Mouse (Mus musculus): ENCODE measurements at regions not wholly inside any gene's neighbourhood (a gene's known extent, or its start where the extent isn't known, plus 50 kb on each side); places are given as distances from the start of the nearest gene placed in this dataset.

GRCm38 (mm10) chr3:154424589-154424988, 94.1 kb upstream of the Lhx8 start:
- H3K27me3 ChIP-seq (ENCODE audit: control insufficient read depth, insufficient read depth, low read length) = no peaks in the 10 kb centered on the region
- no peak for ATAC-seq (ENCODE audit: low FRiP score, low read depth)
- TF ChIP-seq POLR2A (IDR thresholded peaks at IDR 0.05; ENCODE audit: borderline replicate concordance, extremely low read depth, insufficient read depth, insufficient read length) = no peak

GRCm38 (mm10) chr3:154421461-154421950, 91.0 kb upstream of the Lhx8 start:
- no peak for ATAC-seq (ENCODE audit: low FRiP score, low read depth)
- no peaks in the 10 kb centered on the region for H3K36me3 ChIP-seq (ENCODE audit: control insufficient read depth, insufficient read depth, low read length)

More at GRCm38 (mm10) chr3:154424589-154424988, 94.1 kb upstream of the Lhx8 start:
- no peaks in the 10 kb centered on the region for H3K4me1 ChIP-seq (ENCODE audit: control insufficient read depth, insufficient read depth, low read length)
- H3K36me3 ChIP-seq (ENCODE audit: control insufficient read depth, insufficient read depth, low read length) = no peaks in the 10 kb centered on the region
- no peak overlapping the region for H3K4me3 ChIP-seq (replicated peaks; ENCODE audit: low read length)
- no peak for DNase-seq (ENCODE audit: low spot score)
- no peak overlapping the region for H3K4me2 ChIP-seq (replicated peaks; ENCODE audit: low read depth, low read length, severe bottlenecking)
- no peaks in the 10 kb centered on the region for H3K9me3 ChIP-seq (ENCODE audit: control insufficient read depth, low read length)
- no peak overlapping the region for H3K27ac ChIP-seq (replicated peaks; ENCODE audit: low read depth, low read length)
- no peak overlapping the region for H3K9ac ChIP-seq (ENCODE audit: low read depth, low read length, severe bottlenecking)
- WGBS = 71% methylated on average over 5 of the region's 5 CpGs

DNA sequence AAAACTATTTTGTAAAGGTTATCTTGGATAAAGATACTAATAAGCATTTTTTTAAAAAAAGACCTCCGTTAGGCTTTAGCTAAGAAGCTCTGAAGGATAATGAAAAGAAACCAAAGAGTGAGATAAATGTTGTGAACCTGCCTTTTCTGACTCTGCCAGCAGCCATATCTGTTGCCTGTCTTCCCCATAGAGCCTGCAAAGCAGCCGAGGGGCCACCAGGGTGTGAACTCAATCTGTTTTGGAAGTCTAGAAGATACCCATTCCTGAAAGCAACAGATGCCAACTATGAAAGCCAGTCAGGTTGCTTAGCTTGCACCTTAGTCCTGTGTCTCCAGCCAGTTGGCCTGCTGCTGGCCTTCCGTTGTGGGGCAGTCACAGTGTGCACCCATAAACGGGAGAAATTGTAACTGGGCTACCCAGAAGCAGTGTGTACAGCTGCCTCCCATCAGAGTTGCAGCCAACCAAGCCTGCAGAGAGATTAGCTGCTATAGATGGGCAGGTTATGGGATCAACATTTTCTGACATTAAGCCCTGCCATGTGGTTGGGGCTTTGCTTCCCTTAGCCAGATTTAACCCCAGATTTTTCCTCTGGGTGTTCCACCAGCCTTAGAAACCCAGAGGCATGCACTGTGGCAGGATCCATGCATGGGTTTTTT, 87.8 kb upstream of the Lhx8 start:
- Histone ChIP-seq H3K4me1 (ENCODE audit: control insufficient read depth, insufficient read depth, low read length) (no peaks in the 10 kb centered on the region), H3K4me3 (replicated peaks; ENCODE audit: low read length) (no peak overlapping the region), H3K9ac (ENCODE audit: low read depth, low read length, severe bottlenecking) (no peak overlapping the region), H3K27ac (replicated peaks; ENCODE audit: low read depth, low read length) (no peak overlapping the region), H3K27me3 (ENCODE audit: control insufficient read depth, insufficient read depth, low read length) (no peaks in the 10 kb centered on the region), H3K9me3 (ENCODE audit: control insufficient read depth, low read length) (no peaks in the 10 kb centered on the region), H3K4me2 (replicated peaks; ENCODE audit: low read depth, low read length, severe bottlenecking) (no peak overlapping the region), H3K36me3 (ENCODE audit: control insufficient read depth, insufficient read depth, low read length) (no peaks in the 10 kb centered on the region)
- no peak for ATAC-seq (ENCODE audit: low FRiP score, low read depth)
- no peak for TF ChIP-seq POLR2A (IDR thresholded peaks at IDR 0.05; ENCODE audit: borderline replicate concordance, extremely low read depth, insufficient read depth, insufficient read length)
- 63% methylated on average over 4 of the region's 4 CpGs for WGBS
- DNase-seq (ENCODE audit: low spot score) = no peak

More at GRCm38 (mm10) chr3:154421461-154421950, 91.0 kb upstream of the Lhx8 start:
- no peak overlapping the region for H3K27ac ChIP-seq (replicated peaks; ENCODE audit: low read depth, low read length)
- no peak overlapping the region for H3K9ac ChIP-seq (ENCODE audit: low read depth, low read length, severe bottlenecking)
- TF ChIP-seq POLR2A (IDR thresholded peaks at IDR 0.05; ENCODE audit: borderline replicate concordance, extremely low read depth, insufficient read depth, insufficient read length) = no peak
- H3K27me3 ChIP-seq (ENCODE audit: control insufficient read depth, insufficient read depth, low read length) = no peaks in the 10 kb centered on the region
- H3K4me3 ChIP-seq (replicated peaks; ENCODE audit: low read length) = no peak overlapping the region
- no peak for DNase-seq (ENCODE audit: low spot score)
- no peak overlapping the region for H3K4me2 ChIP-seq (replicated peaks; ENCODE audit: low read depth, low read length, severe bottlenecking)
- H3K9me3 ChIP-seq (ENCODE audit: control insufficient read depth, low read length) = no peaks in the 10 kb centered on the region
- no peaks in the 10 kb centered on the region for H3K4me1 ChIP-seq (ENCODE audit: control insufficient read depth, insufficient read depth, low read length)
- 51% methylated on average over 7 of the region's 7 CpGs for WGBS

- Histone ChIP-seq H3K9me3 (ENCODE audit: control insufficient read depth, low read length) (no peaks in the 10 kb centered on the region), H3K9ac (ENCODE audit: low read depth, low read length, severe bottlenecking) (no peak overlapping the region), H3K4me1 (ENCODE audit: control insufficient read depth, insufficient read depth, low read length) (no peaks in the 10 kb centered on the region), H3K27ac (replicated peaks; ENCODE audit: low read depth, low read length) (no peak overlapping the region), H3K4me3 (replicated peaks; ENCODE audit: low read length) (no peak overlapping the region), H3K4me2 (replicated peaks; ENCODE audit: low read depth, low read length, severe bottlenecking) (no peak overlapping the region), H3K27me3 (ENCODE audit: control insufficient read depth, insufficient read depth, low read length) (no peaks in the 10 kb centered on the region), H3K36me3 (ENCODE audit: control insufficient read depth, insufficient read depth, low read length) (no peaks in the 10 kb centered on the region)
- DNase-seq (ENCODE audit: low spot score) (no peak), ATAC-seq (ENCODE audit: low FRiP score, low read depth) (no peak)
- 72% methylated on average over 3 of the region's 3 CpGs for WGBS
- TF ChIP-seq POLR2A (IDR thresholded peaks at IDR 0.05; ENCODE audit: borderline replicate concordance, extremely low read depth, insufficient read depth, insufficient read length) = no peak
These were observed 83.9 kb upstream of the Lhx8 start for GRCm38 (mm10) chr3:154414358-154414757.

GRCm38 (mm10) chr3:154410292-154410691, 79.8 kb upstream of the Lhx8 start:
- H3K27ac ChIP-seq (replicated peaks; ENCODE audit: low read depth, low read length) = no peak overlapping the region
- 93% methylated on average over 2 of the region's 2 CpGs for WGBS
- peaks cover 5% of the 10 kb centered on the region; the same call in 1 of the 2 replicates for H3K9me3 ChIP-seq (ENCODE audit: control insufficient read depth, low read length)
- DNase-seq (ENCODE audit: low spot score) (no peak), ATAC-seq (ENCODE audit: low FRiP score, low read depth) (no peak)
- no peaks in the 10 kb centered on the region for H3K4me1 ChIP-seq (ENCODE audit: control insufficient read depth, insufficient read depth, low read length)
- no peak overlapping the region for H3K4me3 ChIP-seq (replicated peaks; ENCODE audit: low read length)
- H3K9ac ChIP-seq (ENCODE audit: low read depth, low read length, severe bottlenecking) = no peak overlapping the region
- H3K4me2 ChIP-seq (replicated peaks; ENCODE audit: low read depth, low read length, severe bottlenecking) = no peak overlapping the region
- H3K27me3 ChIP-seq (ENCODE audit: control insufficient read depth, insufficient read depth, low read length) = no peaks in the 10 kb centered on the region
- no peaks in the 10 kb centered on the region for H3K36me3 ChIP-seq (ENCODE audit: control insufficient read depth, insufficient read depth, low read length)
- TF ChIP-seq POLR2A (IDR thresholded peaks at IDR 0.05; ENCODE audit: borderline replicate concordance, extremely low read depth, insufficient read depth, insufficient read length) = no peak

Measured in limb, embryonic 14.5 days (tissue).